Mouse (Mus musculus) liver, embryonic 12.5 days (tissue): ENCODE results near the gene Fam151b. TPM values are rescaled to one million over a fixed set of nuclear protein-coding genes. Genes with fewer than 3 reads are reported as not detected.

Experiments used
- ATAC-seq: fragments of 200-750 bp; cut with Nextera tagmentation; 2 replicates; pipeline ENCODE4 v1.8.0; 2017; ENCODE audit warnings: moderate number of reproducible peaks, mild to moderate bottlenecking, moderate library complexity
- H3K27ac ChIP-seq: fragments of 300-500 bp; sonication (generic); 2 replicates; pipeline ENCODE4 v1.5.1; 2016; ENCODE audit warnings: mild to moderate bottlenecking
- H3K27me3 ChIP-seq: fragments of 300-500 bp; sonication (generic); replicated peaks from 2 replicates; pipeline ENCODE4 v1.6.1; 2016; ENCODE audit warnings: mild to moderate bottlenecking, moderate library complexity
- H3K36me3 ChIP-seq: fragments of 300-500 bp; sonication (generic); 2 replicates; pipeline ENCODE4 v1.6.1; 2016; ENCODE audit warnings: mild to moderate bottlenecking, moderate library complexity
- H3K4me1 ChIP-seq: fragments of 300-500 bp; sonication (generic); 2 replicates; pipeline ENCODE4 v1.6.1; 2016
- H3K4me2 ChIP-seq: fragments of 300-500 bp; sonication (generic); 2 replicates; pipeline ENCODE4 v1.6.1; 2016; ENCODE audit warnings: mild to moderate bottlenecking, moderate library complexity
- H3K4me3 ChIP-seq: fragments of 300-500 bp; sonication (generic); 2 replicates; pipeline ENCODE4 v1.5.1; 2016; ENCODE audit warnings: mild to moderate bottlenecking, moderate library complexity
- H3K9ac ChIP-seq: fragments of 300-500 bp; sonication (generic); 2 replicates; pipeline ENCODE4 v1.6.1; 2016; ENCODE audit warnings: mild to moderate bottlenecking, moderate library complexity
- H3K9me3 ChIP-seq: fragments of 300-500 bp; sonication (generic); replicated peaks from 2 replicates; pipeline ENCODE4 v1.6.1; 2016; ENCODE audit warnings: mild to moderate bottlenecking, moderate library complexity
- WGBS: fragments of 180-500 bp; shearing (Covaris S2); methylation state at CpG from one replicate; pipeline ENCODE4 v1.1.7; 2016; ENCODE audit not compliant: insufficient replicate concordance; 5-methylcytosine and 5-hydroxymethylcytosine counted together
- polyA plus RNA-seq: library from polyadenylated mRNA; unstranded; fragments of >200 nt; fragmentation: Nextera tagmentation; extraction: Ambion mirVana; gene quantifications from 2 replicates; pipeline ENCODE4 v1.2.1, GENCODE M21; 2016

Fam151b gene
- polyA plus RNA-seq, 1 experiment from 2014 or later: not detected

- no peaks in the 10 kb centered on the region for H3K27me3 ChIP-seq
- H3K9ac ChIP-seq: no peak overlapping the region
- no peak overlapping the region for H3K4me2 ChIP-seq
- H3K4me1 ChIP-seq: no peaks in the 10 kb centered on the region
- WGBS: 60% methylated on average over 3 of the region's 3 CpGs
- H3K4me3 ChIP-seq: no peak overlapping the region
- no peaks in the 10 kb centered on the region for H3K9me3 ChIP-seq
- H3K27ac ChIP-seq: no peak overlapping the region
- ATAC-seq: no peak
- H3K36me3 ChIP-seq: no peaks in the 10 kb centered on the region
Observed at GRCm38 (mm10) chr13:92403496-92403895, 80.3 kb downstream of the Fam151b start.

GRCm38 (mm10) chr13:92402063-92402462 is 81.8 kb downstream of the Fam151b start:
- H3K4me3 ChIP-seq: no peak overlapping the region
- no peak overlapping the region for H3K4me2 ChIP-seq
- ATAC-seq: no peak
- WGBS: 40% methylated on average over 2 of the region's 2 CpGs
- no peak overlapping the region for H3K27ac ChIP-seq
- no peak overlapping the region for H3K9ac ChIP-seq
- no peaks in the 10 kb centered on the region for H3K27me3 ChIP-seq
- no peaks in the 10 kb centered on the region for H3K9me3 ChIP-seq
- no peaks in the 10 kb centered on the region for H3K36me3 ChIP-seq
- H3K4me1 ChIP-seq: no peaks in the 10 kb centered on the region

Other genes starting within 250 kb of the Fam151b start
- gene Gm20379, start 178.0 kb downstream of the Fam151b start, polyA plus RNA-seq: 0.50 and 0.61 TPM in 2 replicates
- gene Dhfr, start 129.3 kb downstream of the Fam151b start, polyA plus RNA-seq: 19.3 and 19.9 TPM in 2 replicates
- gene Msh3, start 129.0 kb downstream of the Fam151b start, polyA plus RNA-seq: 15.8 and 18.1 TPM in 2 replicates
- not detected in 2 replicates for gene Ankrd34b, start 58.1 kb downstream of the Fam151b start, polyA plus RNA-seq
- gene Zfyve16, start 46.9 kb upstream of the Fam151b start, polyA plus RNA-seq: 3.0 and 3.1 TPM in 2 replicates
- gene Spz1, start 92.2 kb upstream of the Fam151b start, polyA plus RNA-seq: not detected in 2 replicates
- gene Serinc5, start 127.1 kb upstream of the Fam151b start, polyA plus RNA-seq: 26.7 and 27.6 TPM in 2 replicates